Mouse (Mus musculus) heart, postnatal 0 days (tissue): ENCODE data around the gene Mybbp1a.

Experiments used
- CTCF ChIP-seq: IDR thresholded peaks from 2 replicates; pipeline ENCODE4 v1.5.1; 2016; ENCODE audit warnings: antibody characterized with exemption, control low read depth, low read depth
- EP300 ChIP-seq: IDR thresholded peaks from 2 replicates; pipeline ENCODE4 v1.6.1; 2016; ENCODE audit warnings: antibody characterized with exemption, low read depth

DNA sequence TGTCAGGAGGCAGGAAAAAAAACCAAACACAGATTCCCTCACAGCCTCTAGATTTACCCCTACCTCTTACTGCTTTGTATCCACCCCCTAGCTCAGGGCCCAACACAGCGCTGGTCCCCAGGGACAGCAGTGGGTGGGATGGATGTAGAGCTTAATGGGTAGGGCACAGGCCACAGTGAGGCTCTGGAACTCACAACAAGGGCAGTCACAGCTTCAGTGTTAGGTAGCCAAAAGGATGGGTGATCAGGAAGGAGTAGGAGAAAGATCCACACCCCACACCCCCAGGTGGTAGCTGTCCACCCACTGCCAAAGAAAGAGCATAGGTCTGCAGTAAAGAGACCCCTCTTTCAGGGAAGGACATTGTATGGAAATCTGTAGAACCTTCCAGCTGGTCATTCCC, 36.5 kb downstream of the Mybbp1a start:
- TF ChIP-seq CTCF (no peak), EP300 (no peak)
